Mouse (Mus musculus) CH12.LX (cell line): ENCODE results near the gene Fxyd5. TPM values are rescaled to one million over a fixed set of nuclear protein-coding genes. Genes with fewer than 3 reads are reported as not detected.

ENCODE experiments used
- DNase-seq: peaks from one replicate; pipeline ENCODE4 v3.0.0-alpha.2; 2013; ENCODE audit errors: extremely low read depth
- H3K27ac ChIP-seq: 2 replicates; pipeline ENCODE4 v1.5.1; 2012; ENCODE audit warnings: low read depth, mild to moderate bottlenecking, control low read depth, moderate library complexity; ENCODE audit not compliant: insufficient read depth
- H3K27me3 ChIP-seq: replicated peaks from 2 replicates; pipeline ENCODE3; 2012; ENCODE audit warnings: inconsistent platforms
- H3K36me3 ChIP-seq, 2 experiments: replicated peaks in 1 of 2; 2 replicates each; pipeline versions ENCODE3 to v1.6.1; 2012; ENCODE audit warnings: inconsistent platforms in 1 of 2, low read length in 1 of 2, mild to moderate bottlenecking in 1 of 2, mixed read lengths in 1 of 2, moderate library complexity in 1 of 2; ENCODE audit not compliant: control insufficient read depth in 1 of 2, insufficient read depth in 1 of 2
- H3K4me1 ChIP-seq, 2 experiments: 2 replicates each; pipeline ENCODE4 v1.6.1; 2012; ENCODE audit warnings: inconsistent platforms in 1 of 2, moderate library complexity in 1 of 2; ENCODE audit not compliant: insufficient read depth in 2 of 2, control insufficient read depth in 1 of 2
- H3K4me2 ChIP-seq: 2 replicates; pipeline ENCODE4 v1.6.1; 2012; ENCODE audit warnings: low read depth, mild to moderate bottlenecking, control low read depth; ENCODE audit not compliant: poor library complexity, insufficient read depth, severe bottlenecking
- H3K4me3 ChIP-seq, 3 experiments: fragments of 150-350 bp in 1 of 3; sonication (generic) in 1 of 3; replicated peaks in 1 of 3; 2 replicates each; pipeline versions ENCODE3 to v1.5.1; 2011 to 2012; ENCODE audit warnings: low read depth in 2 of 3, low read length in 2 of 3, mild to moderate bottlenecking in 2 of 3, moderate library complexity in 2 of 3, control low read depth in 1 of 3, improper control_type of control experiment in 1 of 3, inconsistent platforms in 1 of 3, mixed read lengths in 1 of 3; ENCODE audit not compliant: poor library complexity in 1 of 3
- H3K79me2 ChIP-seq: replicated peaks from 2 replicates; pipeline ENCODE4 v1.6.1; 2012; ENCODE audit warnings: mild to moderate bottlenecking, moderate library complexity; ENCODE audit not compliant: control insufficient read depth, poor library complexity, insufficient read depth, severe bottlenecking; ENCODE audit errors: extremely low read depth
- H3K9ac ChIP-seq: 2 replicates; pipeline ENCODE4 v1.6.1; 2012; ENCODE audit warnings: low read depth, mild to moderate bottlenecking, control low read depth, moderate library complexity; ENCODE audit not compliant: insufficient read depth
- H3K9me3 ChIP-seq: replicated peaks from 2 replicates; pipeline ENCODE3; 2012; ENCODE audit warnings: low read length, inconsistent platforms, mixed read lengths
- E2F4 ChIP-seq: IDR thresholded peaks from 2 replicates; pipeline ENCODE4 v1.6.1; 2011; ENCODE audit warnings: low read depth, low read length, improper control_type of control experiment; ENCODE audit not compliant: insufficient replicate concordance
- ELF1 ChIP-seq: IDR thresholded peaks from 2 replicates; pipeline ENCODE4 v1.6.1; 2014; ENCODE audit warnings: low read depth, mild to moderate bottlenecking, inconsistent platforms, low read length, improper control_type of control experiment
- EP300 ChIP-seq: IDR thresholded peaks from 2 replicates; pipeline ENCODE4 v1.6.1; 2011; ENCODE audit warnings: low read length, improper control_type of control experiment
- GABPA ChIP-seq: IDR thresholded peaks from 2 replicates; pipeline ENCODE4 v1.6.1; 2012; ENCODE audit warnings: low read depth, low read length, improper control_type of control experiment, inconsistent platforms; ENCODE audit not compliant: insufficient replicate concordance
- HCFC1 ChIP-seq: IDR thresholded peaks from 2 replicates; pipeline ENCODE4 v1.6.1; 2012; ENCODE audit warnings: low read depth, mild to moderate bottlenecking, inconsistent platforms, low read length, improper control_type of control experiment
- IRF4 ChIP-seq: IDR thresholded peaks from 2 replicates; pipeline ENCODE4 v1.6.1; 2014; ENCODE audit warnings: low read depth, mild to moderate bottlenecking, inconsistent platforms, low read length, improper control_type of control experiment
- JUND ChIP-seq: conservative IDR thresholded peaks from 2 replicates; pipeline ENCODE4 v1.6.1; 2011; ENCODE audit warnings: low read depth, low read length, improper control_type of control experiment
- KAT2A ChIP-seq: IDR thresholded peaks from 2 replicates; pipeline ENCODE4 v1.6.1; 2012; ENCODE audit warnings: low read length, improper control_type of control experiment, inconsistent platforms; ENCODE audit not compliant: insufficient replicate concordance
- MAFK ChIP-seq: IDR thresholded peaks from 2 replicates; pipeline ENCODE4 v1.6.1; 2011; ENCODE audit warnings: low read length, improper control_type of control experiment; ENCODE audit not compliant: insufficient replicate concordance
- MAZ ChIP-seq: IDR thresholded peaks from 2 replicates; pipeline ENCODE4 v1.6.1; 2012; ENCODE audit warnings: low read depth, mild to moderate bottlenecking, inconsistent platforms, low read length, improper control_type of control experiment, moderate library complexity
- MEF2A ChIP-seq: IDR thresholded peaks from 2 replicates; pipeline ENCODE4 v1.6.1; 2014; ENCODE audit warnings: low read depth, mild to moderate bottlenecking, inconsistent platforms, low read length, improper control_type of control experiment, borderline replicate concordance
- MYC ChIP-seq: IDR thresholded peaks from 2 replicates; pipeline ENCODE4 v1.6.1; 2011; ENCODE audit warnings: low read depth, mild to moderate bottlenecking, improper control_type of control experiment, low read length
- NELFE ChIP-seq: IDR thresholded peaks from 2 replicates; pipeline ENCODE4 v1.6.1; 2011; ENCODE audit warnings: low read depth, low read length, improper control_type of control experiment
- NRF1 ChIP-seq: IDR thresholded peaks from 2 replicates; pipeline ENCODE4 v1.6.1; 2014; ENCODE audit warnings: low read depth, mild to moderate bottlenecking, inconsistent platforms, low read length, improper control_type of control experiment, moderate library complexity
- POLR2A ChIP-seq: IDR thresholded peaks from 2 replicates; pipeline ENCODE4 v1.6.1; 2011; ENCODE audit warnings: low read depth, mild to moderate bottlenecking, improper control_type of control experiment, low read length
- POLR2AphosphoS2 ChIP-seq: IDR thresholded peaks from 2 replicates; pipeline ENCODE4 v1.6.1; 2011; ENCODE audit warnings: low read depth, low read length, improper control_type of control experiment
- RCOR1 ChIP-seq: conservative IDR thresholded peaks from 2 replicates; pipeline ENCODE4 v1.6.1; 2012; ENCODE audit warnings: low read depth, mild to moderate bottlenecking, inconsistent platforms, low read length, improper control_type of control experiment
- SIN3A ChIP-seq: IDR thresholded peaks from 2 replicates; pipeline ENCODE4 v1.6.1; 2012; ENCODE audit warnings: low read length, improper control_type of control experiment, inconsistent platforms
- SMC3 ChIP-seq: IDR thresholded peaks from 2 replicates; pipeline ENCODE4 v1.6.1; 2011; ENCODE audit warnings: low read depth, low read length, improper control_type of control experiment
- TBP ChIP-seq: conservative IDR thresholded peaks from 2 replicates; pipeline ENCODE4 v1.6.1; 2011; ENCODE audit warnings: low read depth, low read length, improper control_type of control experiment
- TCF12 ChIP-seq: IDR thresholded peaks from 2 replicates; pipeline ENCODE4 v1.6.1; 2014; ENCODE audit warnings: low read depth, mild to moderate bottlenecking, inconsistent platforms, low read length, improper control_type of control experiment
- USF1 ChIP-seq: IDR thresholded peaks from 2 replicates; pipeline ENCODE4 v1.6.1; 2014; ENCODE audit warnings: low read depth, mild to moderate bottlenecking, inconsistent platforms, low read length, improper control_type of control experiment
- ZC3H11A ChIP-seq: IDR thresholded peaks from 2 replicates; pipeline ENCODE4 v1.6.1; 2012; ENCODE audit warnings: low read depth, mild to moderate bottlenecking, inconsistent platforms, low read length, improper control_type of control experiment
- ZKSCAN1 ChIP-seq: IDR thresholded peaks from 2 replicates; pipeline ENCODE4 v1.6.1; 2012; ENCODE audit warnings: low read depth, inconsistent platforms, low read length, improper control_type of control experiment, borderline replicate concordance
- ZMIZ1 ChIP-seq: IDR thresholded peaks from 2 replicates; pipeline ENCODE4 v1.6.1; 2012; ENCODE audit warnings: low read depth, mild to moderate bottlenecking, inconsistent platforms, low read length, improper control_type of control experiment
- dilution Hi-C: fragments of 300-500 bp; cut with MboI; formaldehyde crosslinking; loops from 2 replicates; pipeline ENCODE4 v1.14.3; 2020; ENCODE audit warnings: low sequenced_read_pairs; ENCODE audit not compliant: extremely low pct_unique_long_range_greater_than_20kb, extremely low pct_ligation_motif_present
- in situ Hi-C: fragments of 300-500 bp; cut with MboI; formaldehyde crosslinking; loops from 3 replicates; pipeline ENCODE4 v1.14.3; 2019; ENCODE audit warnings: low sequenced_read_pairs, low pct_ligation_motif_present, low pct_unique_long_range_greater_than_20kb, mixed read lengths
- polyA plus RNA-seq: library from polyadenylated mRNA; unstranded; fragments of >175 nt; gene quantifications from 2 replicates; pipeline ENCODE4 v1.2.1, GENCODE M21; 2012; ENCODE audit warnings: low read depth; ENCODE audit not compliant: insufficient read length
- total RNA-seq, 2 experiments: library from RNA; depleted of rRNA; stranded (reverse); fragments of 300-350 nt in 1 of 2; fragments of >200 nt in 1 of 2; gene quantifications; 2 replicates each; pipeline ENCODE4 v1.2.3; 2012 to 2014

Fxyd5 gene
- total and polyA plus RNA-seq, 3 experiments = 43.8 to 124 (median 71.6) TPM

- no peaks in the 10 kb centered on the region for H3K79me2 ChIP-seq
- H3K4me1 ChIP-seq = peaks cover 11 to 15% of the 10 kb centered on the region in 2 experiments
- in situ Hi-C loops (no loop called here), dilution Hi-C loops (no loop called here)
- H3K9me3 ChIP-seq = no peaks in the 10 kb centered on the region
- H3K9ac ChIP-seq = no peak within 1 kb of the TSS
- H3K27me3 ChIP-seq = peaks cover 46% of the 10 kb centered on the region
- H3K4me2 ChIP-seq = no peak within 1 kb of the TSS
- no peak for TF ChIP-seq MAZ
- no peak for TF ChIP-seq POLR2A
- no peak for TF ChIP-seq KAT2A
- no peak for TF ChIP-seq MYC
- TF ChIP-seq HCFC1 = no peak
- TF ChIP-seq ELF1 = no peak
- no peak for TF ChIP-seq MAFK
- no peak for TF ChIP-seq ZC3H11A
- TF ChIP-seq RCOR1 = no peak
- no peak for TF ChIP-seq SIN3A
- no peak for TF ChIP-seq SMC3
- no peak for TF ChIP-seq ZKSCAN1
- no peak for TF ChIP-seq NRF1
- no peak for TF ChIP-seq TBP
- TF ChIP-seq TCF12 = no peak
- TF ChIP-seq USF1 = no peak
- no peak for TF ChIP-seq POLR2AphosphoS2
- DNase-seq = no peak
- H3K27ac ChIP-seq = no peak within 1 kb of the TSS
- no peak within 1 kb of the TSS for H3K4me3 ChIP-seq
- H3K36me3 ChIP-seq = no peaks in the 10 kb centered on the region
These were observed 14.8 kb upstream of the Fxyd5 start, which contains the start of gene Fxyd1 for GRCm38 (mm10) chr7:31057071-31057470. TSS of gene Fxyd1 (minus strand) at chr7:31057199.

- no peak overlapping the region for H3K4me2 ChIP-seq
- H3K4me1 ChIP-seq = peaks cover 11 to 21% of the 10 kb centered on the region in 2 experiments
- no peak overlapping the region for H3K27ac ChIP-seq
- DNase-seq = no peak
- H3K4me3 ChIP-seq = no peak overlapping the region
- TF ChIP-seq KAT2A (no peak), MEF2A (no peak), IRF4 (no peak), POLR2A (no peak), ZMIZ1 (no peak), EP300 (no peak), TCF12 (no peak), SIN3A (no peak), E2F4 (no peak), JUND (no peak), NELFE (no peak), GABPA (no peak), HCFC1 (no peak), ELF1 (no peak), ZC3H11A (no peak), MYC (no peak), NRF1 (no peak)
- H3K79me2 ChIP-seq = no peaks in the 10 kb centered on the region
- H3K9me3 ChIP-seq = no peaks in the 10 kb centered on the region
- in situ Hi-C loops (no loop called here), dilution Hi-C loops (no loop called here)
- no peaks in the 10 kb centered on the region for H3K36me3 ChIP-seq
- peaks cover 52% of the 10 kb centered on the region for H3K27me3 ChIP-seq
- H3K9ac ChIP-seq = no peak overlapping the region
These were observed 14.2 kb upstream of the Fxyd5 start for GRCm38 (mm10) chr7:31056448-31056847.
